Mouse (Mus musculus): ENCODE results near the gene Rbm24. TPM values are rescaled to one million over a fixed set of nuclear protein-coding genes. Genes with fewer than 3 reads are reported as not detected.

Rbm24 gene
- polyA plus RNA-seq, 1 experiment: 5.0 TPM

- Histone ChIP-seq H3K4me3 (replicated peaks; ENCODE audit: insufficient read depth, low read depth, low read length) (no peak overlapping the region), H3K4me1 (ENCODE audit: control insufficient read depth, insufficient read depth, low read length) (no peaks in the 10 kb centered on the region), H3K27me3 (ENCODE audit: control insufficient read depth, insufficient read depth, low read length) (no peaks in the 10 kb centered on the region), H3K27ac (ENCODE audit: insufficient read depth, low read length) (no peak overlapping the region)
- TF ChIP-seq POLR2A (IDR thresholded peaks at IDR 0.05; ENCODE audit: borderline replicate concordance, insufficient read depth, low read length) (no peak), CTCF (IDR thresholded peaks at IDR 0.05; ENCODE audit: borderline replicate concordance, insufficient read depth, low read depth, low read length) (no peak)
- 42% methylated on average over 7 of the region's 7 CpGs for WGBS
- DNase-seq: no peak
These were observed 25.8 kb downstream of the Rbm24 start for GRCm38 (mm10) chr13:46444021-46444420.

- H3K27ac ChIP-seq (ENCODE audit: insufficient read depth, low read length): no peak overlapping the region
- TF ChIP-seq CTCF (IDR thresholded peaks at IDR 0.05; ENCODE audit: borderline replicate concordance, insufficient read depth, low read depth, low read length) (no peak), POLR2A (IDR thresholded peaks at IDR 0.05; ENCODE audit: borderline replicate concordance, insufficient read depth, low read length) (no peak)
- H3K27me3 ChIP-seq (ENCODE audit: control insufficient read depth, insufficient read depth, low read length): no peaks in the 10 kb centered on the region
- DNase-seq: no peak
- H3K4me3 ChIP-seq (replicated peaks; ENCODE audit: insufficient read depth, low read depth, low read length): no peak overlapping the region
- 88% methylated on average over 6 of the region's 6 CpGs for WGBS
- H3K4me1 ChIP-seq (ENCODE audit: control insufficient read depth, insufficient read depth, low read length): no peaks in the 10 kb centered on the region
These were observed 27.8 kb downstream of the Rbm24 start for GRCm38 (mm10) chr13:46446062-46446461.

GRCm38 (mm10) chr13:46448276-46448675 lies 30.0 kb downstream of the Rbm24 start:
- no peak for DNase-seq
- TF ChIP-seq CTCF (IDR thresholded peaks at IDR 0.05; ENCODE audit: borderline replicate concordance, insufficient read depth, low read depth, low read length) (no peak), POLR2A (IDR thresholded peaks at IDR 0.05; ENCODE audit: borderline replicate concordance, insufficient read depth, low read length) (no peak)
- Histone ChIP-seq H3K27ac (ENCODE audit: insufficient read depth, low read length) (no peak overlapping the region), H3K4me3 (replicated peaks; ENCODE audit: insufficient read depth, low read depth, low read length) (no peak overlapping the region), H3K4me1 (ENCODE audit: control insufficient read depth, insufficient read depth, low read length) (no peaks in the 10 kb centered on the region), H3K27me3 (ENCODE audit: control insufficient read depth, insufficient read depth, low read length) (no peaks in the 10 kb centered on the region)
- WGBS: 94% methylated on average over 2 of the region's 2 CpGs

- H3K27me3 ChIP-seq (ENCODE audit: control insufficient read depth, insufficient read depth, low read length): no peaks in the 10 kb centered on the region
- no peak for DNase-seq
- no peak for TF ChIP-seq POLR2A (IDR thresholded peaks at IDR 0.05; ENCODE audit: borderline replicate concordance, insufficient read depth, low read length)
- TF ChIP-seq CTCF (IDR thresholded peaks at IDR 0.05; ENCODE audit: borderline replicate concordance, insufficient read depth, low read depth, low read length): no peak
- no peak overlapping the region for H3K4me3 ChIP-seq (replicated peaks; ENCODE audit: insufficient read depth, low read depth, low read length)
- 50% methylated on average over 4 of the region's 4 CpGs for WGBS
- no peaks in the 10 kb centered on the region for H3K4me1 ChIP-seq (ENCODE audit: control insufficient read depth, insufficient read depth, low read length)
- no peak overlapping the region for H3K27ac ChIP-seq (ENCODE audit: insufficient read depth, low read length)
These were observed 31.7 kb downstream of the Rbm24 start for GRCm38 (mm10) chr13:46449955-46450354.

- Histone ChIP-seq H3K4me3 (replicated peaks; ENCODE audit: insufficient read depth, low read depth, low read length) (no peak overlapping the region), H3K4me1 (ENCODE audit: control insufficient read depth, insufficient read depth, low read length) (no peaks in the 10 kb centered on the region), H3K27me3 (ENCODE audit: control insufficient read depth, insufficient read depth, low read length) (no peaks in the 10 kb centered on the region), H3K27ac (ENCODE audit: insufficient read depth, low read length) (no peak overlapping the region)
- TF ChIP-seq POLR2A (IDR thresholded peaks at IDR 0.05; ENCODE audit: borderline replicate concordance, insufficient read depth, low read length): no peak
- no peak for TF ChIP-seq CTCF (IDR thresholded peaks at IDR 0.05; ENCODE audit: borderline replicate concordance, insufficient read depth, low read depth, low read length)
- 83% methylated on average over 7 of the region's 7 CpGs for WGBS
- no peak for DNase-seq
These were observed 32.4 kb downstream of the Rbm24 start for GRCm38 (mm10) chr13:46450623-46451022.

- WGBS: 68% methylated on average over 3 of the region's 3 CpGs
- no peaks in the 10 kb centered on the region for H3K27me3 ChIP-seq (ENCODE audit: control insufficient read depth, insufficient read depth, low read length)
- no peak overlapping the region for H3K27ac ChIP-seq (ENCODE audit: insufficient read depth, low read length)
- TF ChIP-seq POLR2A (IDR thresholded peaks at IDR 0.05; ENCODE audit: borderline replicate concordance, insufficient read depth, low read length) (no peak), CTCF (IDR thresholded peaks at IDR 0.05; ENCODE audit: borderline replicate concordance, insufficient read depth, low read depth, low read length) (no peak)
- DNase-seq: no peak
- H3K4me1 ChIP-seq (ENCODE audit: control insufficient read depth, insufficient read depth, low read length): no peaks in the 10 kb centered on the region
- H3K4me3 ChIP-seq (replicated peaks; ENCODE audit: insufficient read depth, low read depth, low read length): no peak overlapping the region
These were observed 33.3 kb downstream of the Rbm24 start for GRCm38 (mm10) chr13:46451548-46451947.

GRCm38 (mm10) chr13:46459546-46459945 lies 41.3 kb downstream of the Rbm24 start:
- Histone ChIP-seq H3K4me3 (replicated peaks; ENCODE audit: insufficient read depth, low read depth, low read length) (no peak overlapping the region), H3K27ac (ENCODE audit: insufficient read depth, low read length) (no peak overlapping the region), H3K27me3 (ENCODE audit: control insufficient read depth, insufficient read depth, low read length) (no peaks in the 10 kb centered on the region), H3K4me1 (ENCODE audit: control insufficient read depth, insufficient read depth, low read length) (no peaks in the 10 kb centered on the region)
- TF ChIP-seq CTCF (IDR thresholded peaks at IDR 0.05; ENCODE audit: borderline replicate concordance, insufficient read depth, low read depth, low read length): no peak
- no peak for TF ChIP-seq POLR2A (IDR thresholded peaks at IDR 0.05; ENCODE audit: borderline replicate concordance, insufficient read depth, low read length)
- WGBS: 59% methylated on average over 10 of the region's 10 CpGs
- no peak for DNase-seq

- TF ChIP-seq CTCF (IDR thresholded peaks at IDR 0.05; ENCODE audit: borderline replicate concordance, insufficient read depth, low read depth, low read length) (no peak), POLR2A (IDR thresholded peaks at IDR 0.05; ENCODE audit: borderline replicate concordance, insufficient read depth, low read length) (no peak)
- 88% methylated on average over 4 of the region's 4 CpGs for WGBS
These were observed 44.0 kb downstream of the Rbm24 start for GRCm38 (mm10) chr13:46462280-46462679.

More at GRCm38 (mm10) chr13:46462280-46462679, 44.0 kb downstream of the Rbm24 start:
- Histone ChIP-seq H3K4me3 (replicated peaks; ENCODE audit: insufficient read depth, low read depth, low read length) (no peak overlapping the region), H3K4me1 (ENCODE audit: control insufficient read depth, insufficient read depth, low read length) (no peaks in the 10 kb centered on the region), H3K27me3 (ENCODE audit: control insufficient read depth, insufficient read depth, low read length) (no peaks in the 10 kb centered on the region), H3K27ac (ENCODE audit: insufficient read depth, low read length) (no peak overlapping the region)
- DNase-seq: no peak

All from cerebellum, adult 2 months (tissue).